Mouse (Mus musculus): ENCODE results near the gene Lgals3bp.

DNA sequence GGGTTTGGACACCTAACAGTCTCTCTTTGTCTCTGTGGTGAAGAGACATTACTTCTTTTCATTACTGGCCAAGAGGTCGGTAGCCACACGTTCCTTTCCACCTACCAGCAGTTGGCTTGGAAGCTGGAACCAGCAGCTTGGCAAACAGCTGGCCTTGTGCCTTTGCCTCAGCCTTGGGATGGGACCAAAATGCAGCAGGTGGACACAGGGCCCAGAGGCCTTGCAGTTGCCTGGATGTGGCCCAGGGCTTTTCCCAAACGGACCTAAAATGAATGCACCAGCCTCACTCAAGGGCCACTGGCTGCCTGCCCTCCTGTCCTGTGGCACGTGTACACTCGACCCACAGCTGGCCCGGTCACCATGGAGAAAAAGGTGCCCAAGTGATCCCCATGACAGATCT lies 49.3 kb upstream of the Lgals3bp start:
- no peak for TF ChIP-seq CTCF (IDR thresholded peaks at IDR 0.05)
- no peak for TF ChIP-seq EP300 (IDR thresholded peaks at IDR 0.05)

Measured in lung, postnatal 0 days (tissue).